Mouse (Mus musculus) retina, embryonic 14.5 days (tissue): ENCODE measurements around the gene Glp2r.

Source experiments
- DNase-seq: peaks from one replicate; pipeline ENCODE4 v3.0.0-alpha.2; 2015; ENCODE audit warnings: low spot score

Gene Glp2r

DNA sequence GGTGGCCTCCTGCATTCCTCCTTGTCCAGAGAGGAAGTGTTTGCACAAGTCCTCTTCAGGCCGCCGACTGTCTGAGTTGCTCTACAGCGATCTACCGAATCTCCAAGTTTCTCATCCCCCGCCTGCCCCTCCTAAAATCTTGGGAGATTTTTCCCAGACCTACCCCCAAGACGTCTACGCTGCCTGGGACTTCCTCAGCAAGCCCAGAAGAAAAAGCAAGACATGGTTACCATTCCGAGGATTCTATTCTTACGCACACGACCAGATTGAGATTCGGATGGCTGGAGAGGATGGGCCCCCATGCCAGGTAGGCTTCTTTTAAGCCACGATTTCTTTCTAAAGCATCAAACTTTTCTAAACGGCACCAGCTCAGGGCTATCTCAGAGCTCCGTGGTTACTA lies at the start of gene Glp2r:
TSS of gene Glp2r (minus strand) at position 101 of the 400 bp plus-strand sequence.
- no peak for DNase-seq

DNA sequence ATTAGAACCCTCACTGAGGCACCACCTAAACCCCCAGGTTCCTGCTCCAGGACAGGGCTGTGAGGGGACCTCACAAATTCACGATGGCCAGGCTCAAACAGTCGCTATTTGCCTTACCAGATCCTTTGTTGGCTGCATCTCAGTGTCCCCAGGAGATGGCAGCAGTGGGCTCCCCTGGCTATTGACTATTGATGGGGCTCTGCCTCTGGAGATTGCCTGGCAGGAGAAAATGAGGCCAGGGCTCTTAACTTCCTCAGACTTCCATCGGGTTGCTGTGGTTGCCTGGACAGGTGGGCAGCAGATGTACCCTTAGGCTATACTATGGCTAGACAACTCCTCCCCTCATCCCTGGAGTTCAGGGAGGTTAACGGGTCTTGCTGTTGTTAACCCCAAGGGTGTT lies 49.3 kb upstream of the Glp2r start:
- DNase-seq = peak; percentile 79

DNA sequence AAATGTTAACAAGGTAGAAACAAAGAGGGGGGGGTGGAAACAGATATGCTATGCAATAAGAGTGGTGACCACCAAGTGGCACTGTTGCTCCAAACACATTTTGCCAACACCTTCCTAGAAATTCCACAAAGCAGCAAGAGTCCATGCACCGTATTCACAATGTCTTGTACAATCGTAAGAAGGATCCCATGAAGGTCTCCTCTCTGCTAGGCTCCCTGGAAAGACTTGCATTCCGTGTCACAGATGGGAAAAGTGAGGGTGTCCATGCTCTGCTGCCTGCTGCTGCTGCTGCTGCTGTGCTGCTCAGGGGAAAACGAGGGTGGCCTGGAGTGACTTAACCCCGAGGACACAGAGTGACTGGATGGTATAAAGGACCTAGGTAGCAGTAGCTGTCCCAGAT lies 48.7 kb upstream of the Glp2r start:
- peak; percentile 69 for DNase-seq

DNA sequence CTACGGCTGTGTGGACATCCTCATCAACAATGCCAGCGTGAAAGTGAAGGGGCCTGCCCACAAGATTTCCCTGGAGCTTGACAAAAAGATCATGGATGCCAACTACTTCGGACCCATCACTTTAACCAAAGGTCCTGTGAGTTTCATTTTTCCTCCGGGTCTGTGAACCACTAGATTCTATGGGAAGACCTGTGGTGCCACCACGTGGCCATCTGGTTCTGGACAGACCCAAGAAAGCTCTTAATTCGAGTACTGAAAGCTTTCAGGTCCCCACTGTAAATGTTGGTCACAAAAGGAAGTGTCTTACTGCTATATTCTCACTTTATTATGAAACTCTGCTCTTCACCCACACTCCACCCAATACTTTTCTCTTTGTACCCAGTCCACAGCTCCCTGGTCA lies 40.6 kb upstream of the Glp2r start:
- no peak for DNase-seq

DNA sequence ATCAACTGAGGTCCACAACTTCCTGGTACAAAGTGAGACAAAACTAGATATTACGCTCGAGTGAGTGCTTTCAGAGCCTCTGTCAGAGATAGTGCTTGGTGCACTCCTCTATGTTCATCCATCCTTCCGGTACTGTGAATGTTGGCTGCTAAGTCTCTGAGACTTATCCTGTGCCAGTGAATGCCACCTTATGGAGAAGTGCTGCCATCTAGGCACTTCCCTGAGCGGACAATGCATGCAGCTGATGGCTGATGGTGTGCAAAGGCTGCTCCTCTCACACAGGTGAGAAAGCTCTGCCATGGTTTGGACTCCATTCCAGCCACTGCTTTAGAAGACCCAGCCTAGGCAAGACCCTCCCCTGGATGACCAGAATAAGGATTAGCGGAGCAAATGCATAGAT lies 37.1 kb upstream of the Glp2r start:
- no peak for DNase-seq

DNA sequence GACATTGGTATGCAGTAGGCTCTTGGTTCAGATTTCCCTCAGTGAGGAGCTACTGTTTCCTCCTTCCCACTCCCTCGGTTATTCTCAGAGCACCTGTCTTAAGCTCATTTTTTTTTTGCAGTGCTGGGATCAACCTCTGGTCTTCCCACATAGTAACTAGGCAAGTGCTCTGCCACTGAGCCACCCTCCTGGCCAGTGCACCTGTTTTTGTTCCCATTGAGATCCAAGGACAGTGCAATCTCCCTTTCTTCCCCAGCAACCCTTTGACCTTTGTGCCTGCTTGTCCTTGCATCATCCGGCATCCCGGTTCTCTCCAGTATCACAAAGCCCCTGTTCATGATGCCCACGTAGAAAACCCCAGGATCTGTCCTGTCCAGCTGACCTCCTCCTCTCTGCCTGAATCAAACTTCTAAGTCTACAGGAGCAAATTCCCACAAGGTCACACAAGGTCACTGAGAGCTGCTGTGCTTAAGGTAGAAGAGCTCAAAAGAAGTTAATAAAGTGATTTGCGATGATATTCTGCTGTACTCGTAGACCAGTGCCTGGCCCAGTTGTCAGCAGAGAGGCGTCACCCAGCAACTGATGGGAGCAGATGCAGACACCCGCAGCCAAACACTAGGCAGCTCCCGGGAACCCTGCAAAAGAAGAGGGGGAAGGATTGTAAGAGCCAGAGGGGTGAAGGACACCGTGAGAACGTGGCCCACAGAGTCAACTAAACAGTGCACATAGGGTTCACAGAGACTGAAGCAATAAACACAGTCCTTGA lies 36.1 kb upstream of the Glp2r start:
- DNase-seq = no peak

DNA sequence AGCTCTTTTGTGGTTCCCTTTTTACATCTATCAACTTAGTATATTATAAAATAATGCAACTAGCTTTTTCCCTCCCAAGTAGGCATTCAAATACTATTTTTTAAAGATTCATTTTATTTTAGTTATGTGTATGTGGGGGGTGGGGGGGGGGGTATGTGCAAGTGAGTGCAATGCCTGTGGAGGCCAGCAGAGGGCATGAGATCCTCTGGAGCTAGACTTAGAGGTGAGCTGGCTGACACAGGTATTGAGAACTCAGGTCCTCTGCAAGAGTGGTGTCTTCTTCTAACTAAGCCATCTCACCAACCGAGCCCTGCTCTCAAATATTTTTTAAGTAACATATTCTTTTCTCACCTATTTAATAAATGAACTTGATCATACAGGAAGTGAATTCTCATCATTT lies 34.6 kb upstream of the Glp2r start:
- DNase-seq = no peak

DNA sequence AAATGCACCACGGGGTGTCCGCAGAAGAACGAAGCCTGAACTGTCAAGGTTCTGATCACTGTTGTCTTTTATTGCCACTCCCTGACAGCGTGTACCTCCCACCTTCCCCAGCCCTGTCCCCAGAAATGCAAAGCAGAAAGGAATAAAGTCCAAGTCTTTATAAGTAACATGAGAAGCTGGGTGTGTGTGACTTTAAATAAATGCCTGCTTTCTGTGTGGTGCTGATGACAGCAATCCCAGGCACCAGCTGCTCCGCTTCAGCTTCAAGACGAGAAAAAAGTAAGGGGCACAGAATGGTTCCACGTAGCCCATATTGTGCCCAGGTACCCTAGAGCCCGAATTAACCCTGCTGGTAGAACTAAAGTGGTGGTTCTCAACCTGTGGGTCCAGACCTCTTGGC lies 30.2 kb upstream of the Glp2r start:
- DNase-seq = no peak

DNA sequence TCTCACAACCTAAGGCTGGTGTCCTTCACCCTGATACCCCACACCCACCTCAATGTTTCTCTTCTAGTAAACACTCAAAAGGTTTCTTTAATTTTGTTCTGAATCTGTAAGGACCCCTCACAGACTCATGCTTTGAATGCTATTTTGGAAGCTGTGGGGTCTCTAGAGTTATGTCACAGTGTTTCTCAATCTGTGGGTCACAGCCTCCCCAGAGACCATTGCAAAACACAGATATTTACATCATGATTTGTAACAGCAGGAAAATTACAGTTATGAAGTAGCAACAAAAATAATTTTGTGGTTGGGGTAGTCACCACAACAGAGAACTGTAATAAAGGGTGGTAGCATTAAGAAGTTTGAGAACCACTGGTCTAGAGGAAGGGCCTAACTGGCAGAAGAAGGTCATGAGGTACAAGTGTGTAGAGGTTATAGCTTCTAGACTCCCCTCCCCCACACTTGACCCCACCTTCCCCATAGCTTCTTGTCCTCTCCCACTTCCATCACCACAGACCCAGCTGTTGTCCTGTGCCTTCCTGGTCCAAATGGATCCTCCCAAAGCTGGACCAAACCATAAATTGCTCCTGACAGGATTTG lies 29.3 kb upstream of the Glp2r start:
- DNase-seq = no peak

DNA sequence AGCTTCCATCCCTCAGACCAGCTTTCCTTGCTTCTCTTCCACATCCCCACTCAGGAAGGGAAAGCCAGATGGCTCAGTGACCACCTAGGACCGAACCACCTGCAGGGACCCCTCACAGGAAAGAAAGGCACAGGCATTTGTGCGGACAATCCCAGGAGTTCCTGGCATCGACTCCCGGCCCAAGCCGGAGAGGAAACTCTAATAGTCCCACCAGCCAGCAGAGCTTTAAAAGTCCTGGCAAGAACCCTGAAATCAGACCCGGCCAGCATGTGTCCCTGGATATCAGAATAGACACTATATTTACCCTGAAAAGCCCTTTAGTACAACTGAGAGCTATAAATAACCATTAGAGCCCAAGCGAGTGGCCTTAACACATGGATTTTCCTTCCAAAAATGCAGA lies 27.0 kb upstream of the Glp2r start, which contains the start of gene Dhrs7c:
TSS of gene Dhrs7c (plus strand) at position 257 of the 400 bp plus-strand sequence.
- DNase-seq = no peak

DNA sequence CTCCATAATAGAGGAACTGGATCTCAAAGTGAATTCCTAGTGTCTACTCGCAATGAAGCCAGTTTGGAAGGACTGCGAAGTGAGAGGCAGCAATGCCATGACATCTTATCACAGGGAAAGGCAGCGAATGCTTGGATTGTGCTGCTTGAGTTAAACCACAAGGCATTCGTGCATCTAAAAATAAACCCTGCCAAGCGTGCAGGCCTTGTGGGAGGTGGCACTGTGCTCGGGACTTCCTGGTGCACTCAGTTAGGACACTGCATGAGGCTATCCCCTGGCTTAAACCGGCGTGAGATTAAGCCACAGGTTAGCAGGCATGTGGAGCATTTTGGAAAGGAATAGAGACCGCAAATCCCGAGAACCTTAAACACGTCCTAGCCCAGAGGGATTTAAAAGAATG lies 19.2 kb upstream of the Glp2r start:
- no peak for DNase-seq

DNA sequence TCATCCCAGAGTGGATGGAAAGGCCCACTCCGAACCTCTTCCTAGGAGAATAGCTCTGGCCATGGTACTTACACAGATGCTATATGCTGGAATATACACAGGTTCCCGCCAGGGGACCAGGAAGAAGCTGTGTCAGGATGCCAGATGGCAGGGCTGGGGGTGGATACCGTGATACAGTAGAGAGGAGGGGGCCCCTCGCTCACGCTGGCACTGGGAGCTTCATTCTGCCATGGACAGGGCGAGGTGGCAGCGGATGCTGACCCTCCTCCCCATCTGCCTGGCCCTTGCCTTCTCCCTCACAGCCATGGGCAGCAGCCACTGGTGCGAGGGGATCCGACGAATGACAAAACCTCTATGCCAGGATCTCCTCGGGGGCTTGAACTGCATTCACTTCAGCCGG lies 3.4 kb upstream of the Glp2r start, which contains the start of gene Gsg1l2:
TSS of gene Gsg1l2 (plus strand) at position 230 of the 400 bp plus-strand sequence.
- DNase-seq = no peak

DNA sequence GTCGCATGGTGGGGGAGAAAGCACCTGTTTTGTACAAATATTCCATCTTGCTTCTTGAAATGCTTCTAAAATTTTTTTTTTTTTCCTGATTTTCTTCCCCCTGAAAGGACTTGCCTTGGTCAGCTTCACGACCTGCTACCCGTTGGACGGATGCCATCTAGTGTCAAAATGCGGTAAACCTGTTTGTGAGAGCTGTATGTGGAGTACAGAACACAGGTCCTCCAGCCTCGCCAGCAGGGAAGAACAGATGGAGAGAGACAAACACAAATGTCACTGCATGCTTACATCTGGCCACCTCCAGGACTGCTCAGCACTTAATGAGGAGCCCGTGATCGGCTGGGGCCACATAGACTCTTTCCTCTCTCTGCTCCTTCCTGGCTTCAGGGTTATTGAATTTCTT lies 1.6 kb upstream of the Glp2r start:
- DNase-seq = peak; percentile 76

DNA sequence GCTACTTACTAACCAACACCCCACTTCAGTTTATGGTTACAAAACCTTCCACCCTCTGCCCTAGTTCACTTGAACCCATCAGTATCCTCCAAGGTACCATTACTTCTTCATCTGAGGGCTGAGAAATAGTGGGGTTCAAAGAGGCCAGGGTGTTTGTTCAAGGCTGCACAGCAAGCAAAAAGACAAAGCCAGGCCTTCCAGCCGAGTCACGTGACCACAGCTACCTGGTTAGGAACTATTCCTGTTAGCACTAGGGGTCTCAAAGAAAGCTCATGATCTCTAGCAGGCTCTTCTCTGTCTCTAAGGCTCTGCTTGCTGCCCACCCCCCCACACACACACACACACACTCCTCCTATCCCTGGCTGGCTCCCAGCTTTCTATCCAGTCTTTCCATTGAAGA lies 738 bp upstream of the Glp2r start:
- no peak for DNase-seq

DNA sequence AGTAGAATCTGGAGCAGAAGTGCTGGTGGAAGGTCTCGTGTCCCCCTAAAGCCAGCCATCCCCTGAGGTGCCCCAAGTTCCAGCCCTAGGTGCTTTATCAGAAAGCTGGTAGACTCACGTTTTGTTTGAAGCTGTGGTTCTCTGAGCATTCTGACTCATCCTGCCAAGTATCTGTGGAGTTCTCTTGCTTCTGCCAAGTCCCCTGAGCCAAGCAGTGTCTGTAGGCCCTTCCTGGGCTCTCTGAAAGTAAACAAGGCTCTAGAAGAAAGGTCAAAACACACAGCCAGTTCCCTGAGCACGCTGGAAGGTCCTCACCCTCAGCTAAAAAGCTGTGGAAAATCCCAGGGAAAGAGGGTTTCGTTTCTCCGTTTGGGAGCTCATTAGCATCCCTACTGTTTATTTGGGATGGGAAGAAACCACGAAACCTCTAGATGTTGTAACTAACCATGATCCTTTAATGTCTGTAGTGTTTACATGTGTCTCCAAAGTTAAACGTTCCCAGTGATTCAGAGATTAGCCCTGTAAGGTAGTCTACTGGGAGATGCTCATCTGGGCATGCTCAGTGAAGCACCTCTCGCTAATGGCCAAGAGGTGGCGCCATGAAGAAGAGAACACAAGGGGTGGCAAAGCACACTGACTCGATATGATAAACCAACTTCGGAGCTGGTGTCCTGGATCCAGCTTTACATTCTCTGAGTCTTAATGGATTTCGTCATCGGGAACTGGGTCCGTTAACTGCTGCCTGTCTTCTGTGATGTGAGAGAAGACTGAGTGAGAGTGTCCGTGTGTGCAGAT lies 13.4 kb downstream of the Glp2r start:
- DNase-seq = no peak

DNA sequence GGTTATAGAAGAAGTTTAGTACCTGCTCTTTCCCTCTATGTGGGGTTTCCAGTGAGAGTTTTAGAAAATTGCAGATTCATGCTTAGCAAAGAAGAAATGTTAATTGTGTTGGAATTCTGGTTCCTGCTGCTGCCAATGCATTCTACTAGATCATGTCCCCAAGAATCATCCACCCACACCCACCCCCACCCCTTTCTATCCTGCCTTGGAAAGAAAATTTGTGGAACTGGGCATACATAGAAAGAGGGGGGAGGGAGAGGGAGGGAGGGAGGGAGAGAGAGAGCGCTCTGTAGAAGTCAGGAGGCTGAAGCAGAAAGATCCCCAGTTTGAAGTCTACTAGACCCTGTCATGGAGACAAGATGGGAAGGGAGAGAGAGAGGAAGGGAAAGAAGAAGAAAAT lies 14.7 kb downstream of the Glp2r start:
- DNase-seq = no peak

DNA sequence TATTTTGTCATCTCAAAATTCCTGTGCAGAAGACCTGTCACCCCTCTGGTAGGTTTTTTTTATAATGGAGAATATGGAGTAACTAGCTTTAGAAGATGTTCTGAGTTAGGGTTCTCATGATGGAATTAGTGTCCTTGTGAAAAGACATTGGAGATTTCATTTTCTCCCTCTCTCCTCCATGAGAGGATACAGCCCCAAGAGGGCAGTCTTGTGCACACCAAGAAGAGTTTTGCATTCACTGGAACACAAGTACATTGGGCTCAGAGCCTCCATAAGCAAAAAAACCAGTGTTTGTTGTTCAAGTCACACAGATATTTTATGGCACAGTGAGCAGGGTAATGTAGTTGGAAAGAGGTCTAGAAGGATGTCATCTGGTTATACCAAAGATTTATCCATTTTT lies 29.4 kb downstream of the Glp2r start:
- DNase-seq = no peak

DNA sequence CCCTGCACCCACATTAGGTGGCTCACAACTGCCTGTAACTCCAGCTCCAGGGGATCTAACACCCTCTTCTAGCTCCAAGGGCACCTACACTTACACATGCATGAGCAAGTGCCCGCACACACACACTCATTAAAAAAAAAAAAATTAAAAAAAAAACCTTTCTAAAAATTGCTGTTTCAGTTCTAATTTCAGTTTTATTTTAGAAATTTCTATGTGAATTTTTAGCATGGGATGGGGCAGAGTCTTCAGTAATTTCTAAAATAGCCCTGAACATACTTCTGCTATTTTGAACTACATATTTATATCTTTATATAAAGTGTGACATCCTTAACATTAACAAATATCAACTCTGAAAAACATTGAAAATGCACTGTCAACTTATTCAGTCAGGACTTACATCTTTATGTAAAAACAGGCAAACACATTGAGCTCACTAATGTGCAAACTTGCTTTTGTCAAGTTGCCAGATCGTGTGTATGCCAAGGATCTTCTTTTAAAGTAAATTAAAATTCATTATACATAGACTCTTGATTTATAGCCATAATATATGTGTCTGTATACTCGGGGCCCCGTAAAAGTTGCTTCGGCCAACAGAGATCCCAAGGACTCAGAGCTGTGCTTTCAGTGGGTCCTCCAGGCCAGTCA lies 32.0 kb downstream of the Glp2r start:
- DNase-seq = no peak

DNA sequence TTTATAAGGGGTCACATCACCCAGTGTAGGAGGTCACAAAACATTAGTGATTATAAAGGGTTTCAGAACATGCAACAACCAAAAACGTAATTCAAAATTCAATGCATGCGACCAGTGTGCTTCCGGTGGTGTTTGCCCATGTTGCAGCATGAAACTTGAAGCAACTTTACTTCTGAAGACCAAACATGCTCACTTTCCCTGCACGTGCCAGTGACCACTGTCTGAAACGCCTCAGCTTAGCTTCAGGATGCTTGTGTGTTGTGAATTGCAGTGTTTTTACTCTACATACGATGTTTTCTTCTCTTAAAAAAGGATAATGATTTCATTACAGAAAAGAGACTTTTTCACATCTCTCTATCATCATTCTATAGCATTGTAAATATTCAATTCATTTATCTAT lies 32.6 kb downstream of the Glp2r start:
- no peak for DNase-seq

DNA sequence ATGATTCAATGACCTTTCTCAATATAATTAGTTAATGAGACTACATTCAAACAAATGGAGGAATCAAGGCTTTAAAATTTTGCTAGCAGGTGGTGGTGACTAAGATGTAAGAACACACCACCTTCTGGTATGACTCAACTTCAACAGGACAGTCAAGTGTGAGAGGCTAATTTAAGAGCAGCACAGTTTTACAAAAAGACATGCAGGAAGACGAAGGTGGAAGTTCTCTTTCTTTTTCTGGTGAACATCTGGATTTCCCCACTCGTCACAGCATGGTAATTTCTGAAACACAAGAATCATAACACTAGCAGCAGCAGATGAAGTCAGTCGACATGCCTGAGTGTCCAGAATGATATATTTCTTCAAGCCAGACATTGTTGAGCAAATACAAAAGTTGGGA lies 36.4 kb downstream of the Glp2r start:
- DNase-seq = no peak

DNA sequence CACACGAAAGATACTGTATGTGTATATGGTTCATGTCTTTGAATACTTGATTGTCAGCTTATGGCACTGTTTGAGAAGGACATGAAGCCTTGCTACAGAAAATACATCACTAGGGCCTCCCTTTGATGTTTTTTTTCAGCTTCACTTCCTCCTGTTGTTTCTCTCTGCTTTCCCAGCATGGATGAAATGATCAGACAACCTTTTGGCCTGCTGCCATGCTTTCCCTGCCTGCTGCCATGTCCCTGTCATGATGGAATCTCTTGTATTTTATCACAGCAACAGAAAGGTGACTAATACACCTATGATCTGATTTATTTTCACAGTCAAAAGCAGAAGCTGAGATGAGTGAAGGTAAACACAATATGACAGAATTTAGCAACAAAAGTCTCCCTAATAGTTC lies 37.2 kb downstream of the Glp2r start:
- no peak for DNase-seq

DNA sequence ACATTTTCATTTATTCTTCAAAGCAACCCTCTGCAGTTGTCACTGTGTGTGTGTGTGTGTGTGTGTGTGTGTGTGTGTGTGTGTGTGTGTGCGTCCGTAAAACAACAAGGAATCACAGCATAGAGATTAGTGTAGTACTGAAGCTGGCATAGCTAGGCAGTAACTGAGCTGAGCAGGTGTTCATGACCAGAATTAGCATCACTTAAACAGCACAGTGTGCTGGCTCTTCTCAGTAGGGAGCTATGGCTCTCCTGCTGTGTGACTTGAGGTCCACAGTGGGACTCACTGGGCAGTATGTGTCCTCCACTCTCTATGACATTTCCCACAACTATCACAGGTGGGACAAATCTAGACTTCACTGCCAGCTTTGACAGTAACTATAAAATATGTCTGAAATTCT lies 39.9 kb downstream of the Glp2r start:
- DNase-seq = no peak

DNA sequence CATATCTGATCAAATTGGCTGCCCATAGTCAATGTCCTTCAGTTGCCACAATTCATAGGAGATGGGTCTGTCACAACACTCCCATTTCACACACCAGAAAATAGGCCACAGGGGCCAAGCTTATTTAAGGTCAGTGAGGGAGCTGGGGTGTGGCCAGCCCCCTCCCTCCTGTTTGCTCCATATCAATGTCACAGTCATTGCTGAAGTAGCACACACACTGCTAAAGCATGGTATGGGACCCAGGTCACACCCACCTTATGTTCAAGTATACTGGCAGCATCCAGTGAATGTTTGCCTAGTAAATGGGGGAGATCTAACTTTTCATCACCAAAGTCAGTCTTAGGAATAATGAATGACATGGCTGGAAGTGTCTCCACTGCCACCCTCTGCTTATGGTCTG lies 42.2 kb downstream of the Glp2r start:
- DNase-seq = no peak
